Mouse (Mus musculus) stomach, postnatal 0 days (tissue): ENCODE measurements at regions not wholly inside any gene's neighbourhood (a gene's known extent, or its start where the extent isn't known, plus 50 kb on each side); places are given as distances from the start of the nearest gene placed in this dataset.

Source experiments
- CTCF ChIP-seq: IDR thresholded peaks from 2 replicates; pipeline ENCODE4 v1.5.1; 2016; ENCODE audit warnings: antibody characterized with exemption, low read depth, mild to moderate bottlenecking, moderate library complexity
- EP300 ChIP-seq: optimal IDR thresholded peaks from 2 replicates; pipeline ENCODE3; 2016; ENCODE audit warnings: antibody characterized with exemption

DNA sequence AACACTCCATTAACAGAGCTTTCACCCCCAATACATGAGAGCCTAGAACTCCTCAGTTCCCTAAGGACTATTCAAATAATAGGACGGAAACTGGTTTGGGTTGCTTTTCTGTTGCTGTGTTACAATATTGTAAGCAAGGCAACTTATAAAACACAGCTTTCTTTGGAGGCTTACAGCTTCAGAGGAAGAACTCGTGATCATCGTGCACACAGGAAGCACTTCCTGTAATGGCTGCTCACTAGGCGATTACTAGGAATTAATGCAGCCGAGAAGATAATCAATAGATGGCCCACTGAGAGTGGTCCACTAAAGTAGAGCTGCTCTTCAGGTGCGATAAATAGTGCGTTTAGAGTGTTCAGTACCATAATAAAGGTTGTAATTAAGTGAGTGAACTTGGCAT, 166.8 kb downstream of the Cd47 start:
- TF ChIP-seq CTCF: no peak
- no peak for TF ChIP-seq EP300
